Mouse (Mus musculus): ENCODE measurements around the gene Fgfr2. TPM values are rescaled to one million over a fixed set of nuclear protein-coding genes. Genes with fewer than 3 reads are reported as not detected.
A peak's percentile ranks its signal among the peaks of the same experiment; 100 is the strongest.

Fgfr2 gene
- polyA plus RNA-seq, 1 experiment, result 59.9 TPM

DNA sequence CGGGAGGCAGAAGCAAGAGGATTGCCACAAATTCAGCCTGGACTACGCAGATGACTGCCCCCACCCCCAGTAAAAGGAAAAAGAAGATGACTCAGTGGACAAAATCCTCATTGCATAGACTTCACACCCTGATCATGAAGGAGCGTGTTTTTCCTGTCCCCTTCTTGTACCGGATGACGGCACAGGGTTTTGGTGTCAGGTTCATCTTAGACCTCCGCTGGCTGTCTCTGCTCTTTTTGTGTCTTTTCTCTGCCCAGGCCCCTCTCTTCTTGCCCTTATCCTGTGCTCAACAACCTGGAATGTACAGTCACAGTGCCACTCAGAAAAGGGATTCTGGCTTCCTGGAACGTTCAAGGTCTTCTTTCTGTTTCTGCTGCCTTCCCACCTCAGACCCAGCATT is 2172.7 kb downstream of the Fgfr2 start:
- Histone ChIP-seq H3K4me3 (ENCODE audit: insufficient read depth, low read length) (no peak overlapping the region), H3K4me1 (ENCODE audit: control insufficient read depth, insufficient read depth, low read length) (peaks cover 12% of the 10 kb centered on the region; the same call in 1 of the 2 replicates), H3K27ac (ENCODE audit: insufficient read depth, low read length) (no peak overlapping the region)
- no peak for TF ChIP-seq POLR2A (IDR thresholded peaks at IDR 0.05; ENCODE audit: low read depth, low read length)
- no peak for TF ChIP-seq CTCF (IDR thresholded peaks at IDR 0.05; ENCODE audit: borderline replicate concordance, insufficient read depth, low read length)

DNA sequence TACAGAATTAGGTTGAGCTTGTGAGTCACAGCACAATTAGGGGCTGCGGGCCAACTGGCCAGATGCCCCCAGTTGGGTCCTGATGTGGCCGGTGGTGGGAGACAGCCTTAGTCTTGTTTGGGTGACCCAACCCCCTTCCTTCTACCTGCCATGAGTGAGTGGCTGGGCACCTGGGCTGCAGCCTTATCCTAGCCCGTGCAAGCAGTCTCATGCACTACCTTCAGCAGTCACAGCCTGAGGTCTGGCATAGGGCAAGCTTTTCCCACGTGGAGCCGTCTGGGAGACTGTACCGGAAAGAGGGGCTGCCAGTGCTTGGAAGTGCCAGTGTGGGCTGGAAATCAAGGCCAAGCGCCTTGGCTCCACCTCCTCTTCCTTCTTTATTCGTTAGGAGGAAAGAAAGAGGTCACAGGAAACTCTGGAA is 2173.8 kb downstream of the Fgfr2 start:
- Histone ChIP-seq H3K27ac (ENCODE audit: insufficient read depth, low read length) (peak overlapping the region; percentile 55; the same call in 1 of the 2 replicates), H3K4me3 (ENCODE audit: insufficient read depth, low read length) (no peak overlapping the region), H3K4me1 (ENCODE audit: control insufficient read depth, insufficient read depth, low read length) (peaks cover 12% of the 10 kb centered on the region; the same call in 1 of the 2 replicates)
- TF ChIP-seq CTCF (IDR thresholded peaks at IDR 0.05; ENCODE audit: borderline replicate concordance, insufficient read depth, low read length), result no peak
- TF ChIP-seq POLR2A (IDR thresholded peaks at IDR 0.05; ENCODE audit: low read depth, low read length), result no peak

DNA sequence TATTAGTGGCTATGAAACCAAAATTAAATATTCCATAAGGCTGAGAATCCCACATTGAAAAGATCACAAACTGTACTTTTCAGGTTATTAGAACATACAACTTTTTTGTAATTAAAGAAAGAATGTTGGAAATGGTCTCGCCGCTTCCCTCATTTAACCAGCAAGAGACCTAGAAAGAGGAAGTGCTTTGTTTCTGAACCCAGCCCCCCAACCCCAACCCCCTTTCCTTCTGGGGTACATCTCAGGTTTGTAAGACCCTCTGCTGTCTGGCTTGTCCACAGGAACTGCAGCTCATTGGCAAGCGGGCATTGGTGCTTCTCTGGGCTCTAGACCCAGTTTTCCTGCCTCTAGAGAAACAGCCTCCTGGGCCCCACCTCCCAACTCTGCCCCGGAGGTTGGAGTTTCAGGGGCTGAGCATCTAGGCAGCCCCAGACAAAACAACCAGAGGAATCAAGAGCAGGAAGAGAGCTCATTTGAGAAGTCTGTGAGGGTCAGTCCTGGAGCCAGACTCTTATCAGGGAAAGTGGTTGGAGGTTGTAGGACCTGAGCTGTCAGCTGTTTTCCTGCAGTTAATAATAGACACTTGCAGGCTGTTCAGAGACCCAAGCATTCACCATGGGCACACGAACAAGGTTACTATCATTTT is 2174.5 kb downstream of the Fgfr2 start:
- Histone ChIP-seq H3K4me3 (ENCODE audit: insufficient read depth, low read length) (no peak overlapping the region), H3K27ac (ENCODE audit: insufficient read depth, low read length) (peak overlapping the region; percentile 55), H3K4me1 (ENCODE audit: control insufficient read depth, insufficient read depth, low read length) (peaks cover 12% of the 10 kb centered on the region; the same call in 1 of the 2 replicates)
- TF ChIP-seq POLR2A (IDR thresholded peaks at IDR 0.05; ENCODE audit: low read depth, low read length), result no peak
- TF ChIP-seq CTCF (IDR thresholded peaks at IDR 0.05; ENCODE audit: borderline replicate concordance, insufficient read depth, low read length), result no peak

DNA sequence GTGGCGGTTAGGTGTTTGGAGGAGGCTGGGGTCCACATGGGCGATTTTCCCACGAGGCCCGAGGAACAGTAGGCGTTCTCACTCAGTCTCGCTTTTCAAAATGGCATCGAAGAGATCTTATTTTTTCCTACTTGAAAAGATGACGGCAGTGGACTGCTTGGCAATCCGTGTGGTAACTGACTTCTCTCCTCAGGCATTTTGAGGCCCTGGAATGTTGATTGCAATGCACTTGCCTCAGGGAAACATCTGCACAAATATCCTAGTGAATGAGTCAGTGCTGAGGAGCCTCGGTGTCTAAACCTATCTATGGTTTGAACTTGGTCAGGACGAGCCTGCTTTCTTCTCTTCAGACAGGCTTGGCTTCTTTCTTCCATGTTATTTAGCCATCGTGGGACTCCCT is 2176.8 kb downstream of the Fgfr2 start:
- TF ChIP-seq POLR2A (IDR thresholded peaks at IDR 0.05; ENCODE audit: low read depth, low read length) (no peak), CTCF (IDR thresholded peaks at IDR 0.05; ENCODE audit: borderline replicate concordance, insufficient read depth, low read length) (no peak)

DNA sequence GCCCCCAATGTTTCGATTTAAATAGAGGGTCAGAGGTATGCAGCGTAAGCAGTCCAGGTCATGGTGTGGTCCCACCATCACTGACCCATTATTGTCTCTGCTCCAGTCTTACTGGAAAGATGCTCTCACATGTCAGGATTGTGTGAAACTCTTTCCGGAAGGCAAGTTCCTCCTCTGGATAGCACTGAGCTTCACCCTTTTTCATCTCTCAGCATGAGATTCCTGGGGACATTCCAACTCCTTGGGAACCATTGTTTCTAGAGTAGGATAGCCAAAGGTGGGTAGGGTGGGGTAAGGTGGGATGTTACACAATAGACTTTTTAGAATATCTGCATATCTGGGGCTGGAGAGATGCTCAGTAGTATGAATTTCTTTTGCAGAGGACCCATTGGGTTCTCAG is 2177.4 kb downstream of the Fgfr2 start:
- Histone ChIP-seq H3K4me1 (ENCODE audit: control insufficient read depth, insufficient read depth, low read length) (peaks cover 19% of the 10 kb centered on the region), H3K27ac (ENCODE audit: insufficient read depth, low read length) (peak overlapping the region; percentile 76)
- no peak for TF ChIP-seq POLR2A (IDR thresholded peaks at IDR 0.05; ENCODE audit: low read depth, low read length)
- TF ChIP-seq CTCF (IDR thresholded peaks at IDR 0.05; ENCODE audit: borderline replicate concordance, insufficient read depth, low read length), result no peak

More for the DNA sequence above, 2176.8 kb downstream of the Fgfr2 start:
- H3K27ac ChIP-seq (ENCODE audit: insufficient read depth, low read length), result peak overlapping the region; percentile 76
- peaks cover 19% of the 10 kb centered on the region for H3K4me1 ChIP-seq (ENCODE audit: control insufficient read depth, insufficient read depth, low read length)
- no peak overlapping the region for H3K4me3 ChIP-seq (ENCODE audit: insufficient read depth, low read length)

DNA sequence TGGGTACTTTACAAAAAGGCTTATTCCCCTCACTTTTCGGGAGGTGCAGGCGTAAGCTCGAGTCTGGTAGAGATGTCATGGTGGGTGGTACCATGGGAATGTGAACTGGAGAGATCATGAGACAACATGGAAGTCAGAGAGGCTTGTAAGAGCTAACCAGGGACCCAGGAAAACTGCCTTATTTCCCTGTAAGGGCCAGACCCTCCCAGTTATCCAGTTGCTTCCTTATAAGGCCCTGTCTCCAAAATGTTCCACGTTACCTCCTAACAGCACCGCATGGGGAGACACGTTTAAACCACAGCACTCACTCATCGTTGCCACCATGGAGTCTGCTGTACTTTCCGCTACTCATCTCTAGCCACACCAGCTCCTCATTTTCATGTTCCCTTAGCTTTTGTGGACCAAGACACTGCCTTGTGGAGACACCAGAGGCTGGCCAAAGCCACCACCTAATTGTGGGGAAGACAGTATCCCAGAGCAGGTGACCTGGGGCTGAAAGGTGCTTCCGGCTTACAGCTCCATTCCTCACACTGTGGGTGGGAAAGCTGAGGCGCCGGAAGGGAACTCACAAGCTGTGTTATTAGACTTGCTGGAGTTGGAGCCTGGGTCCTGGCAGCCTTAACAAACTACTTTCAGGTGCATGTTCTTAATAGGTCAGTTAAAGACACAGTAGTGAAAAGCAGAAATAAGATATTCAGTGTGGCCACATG is 2178.2 kb downstream of the Fgfr2 start:
- peaks cover 19% of the 10 kb centered on the region for H3K4me1 ChIP-seq (ENCODE audit: control insufficient read depth, insufficient read depth, low read length)
- TF ChIP-seq CTCF (IDR thresholded peaks at IDR 0.05; ENCODE audit: borderline replicate concordance, insufficient read depth, low read length), result no peak
- TF ChIP-seq POLR2A (IDR thresholded peaks at IDR 0.05; ENCODE audit: low read depth, low read length), result no peak
- no peak overlapping the region for H3K4me3 ChIP-seq (ENCODE audit: insufficient read depth, low read length)
- H3K27ac ChIP-seq (ENCODE audit: insufficient read depth, low read length), result no peak overlapping the region

More for the DNA sequence above, 2177.4 kb downstream of the Fgfr2 start:
- H3K4me3 ChIP-seq (ENCODE audit: insufficient read depth, low read length), result no peak overlapping the region

- TF ChIP-seq CTCF (IDR thresholded peaks at IDR 0.05; ENCODE audit: borderline replicate concordance, insufficient read depth, low read length), result no peak
- no peak for TF ChIP-seq POLR2A (IDR thresholded peaks at IDR 0.05; ENCODE audit: low read depth, low read length)
- H3K27ac ChIP-seq (ENCODE audit: insufficient read depth, low read length), result peak overlapping the region; percentile 29
Measured at GRCm38 (mm10) chr7:130943280-130943895, 2179.8 kb downstream of the Fgfr2 start.

DNA sequence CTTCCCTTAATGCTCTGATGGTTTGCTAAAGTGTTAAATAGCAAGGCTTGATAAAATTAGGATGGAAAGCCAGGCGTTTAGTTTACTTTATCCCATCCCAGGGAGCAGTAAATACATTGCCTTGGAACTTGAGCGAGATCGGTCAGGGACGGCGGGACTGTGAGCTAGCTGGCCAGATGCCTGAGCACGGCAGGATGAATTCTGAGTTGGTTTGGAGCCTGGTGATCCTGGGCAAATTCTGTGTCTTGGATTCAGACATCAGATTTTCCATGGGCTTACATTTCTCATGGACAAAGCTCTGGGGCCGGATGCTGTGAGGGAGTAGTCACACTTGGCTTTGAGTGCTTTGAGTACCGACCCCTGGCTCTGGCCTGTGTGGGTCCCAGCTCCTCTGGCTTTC is 2182.4 kb downstream of the Fgfr2 start:
- TF ChIP-seq POLR2A (IDR thresholded peaks at IDR 0.05; ENCODE audit: low read depth, low read length) (no peak), CTCF (IDR thresholded peaks at IDR 0.05; ENCODE audit: borderline replicate concordance, insufficient read depth, low read length) (no peak)
- H3K4me1 ChIP-seq (ENCODE audit: control insufficient read depth, insufficient read depth, low read length), result peaks cover 8% of the 10 kb centered on the region
- no peak overlapping the region for H3K27ac ChIP-seq (ENCODE audit: insufficient read depth, low read length)
- no peak overlapping the region for H3K4me3 ChIP-seq (ENCODE audit: insufficient read depth, low read length)

More at GRCm38 (mm10) chr7:130943280-130943895, 2179.8 kb downstream of the Fgfr2 start:
- Histone ChIP-seq H3K4me1 (ENCODE audit: control insufficient read depth, insufficient read depth, low read length) (peaks cover 19% of the 10 kb centered on the region), H3K4me3 (ENCODE audit: insufficient read depth, low read length) (no peak overlapping the region)

- Histone ChIP-seq H3K27ac (ENCODE audit: insufficient read depth, low read length) (no peak overlapping the region), H3K4me3 (ENCODE audit: insufficient read depth, low read length) (no peak overlapping the region), H3K4me1 (ENCODE audit: control insufficient read depth, insufficient read depth, low read length) (peaks cover 6% of the 10 kb centered on the region)
- no peak for TF ChIP-seq POLR2A (IDR thresholded peaks at IDR 0.05; ENCODE audit: low read depth, low read length)
- no peak for TF ChIP-seq CTCF (IDR thresholded peaks at IDR 0.05; ENCODE audit: borderline replicate concordance, insufficient read depth, low read length)
Measured at GRCm38 (mm10) chr7:130938896-130939295, 2184.3 kb downstream of the Fgfr2 start.
